Mouse (Mus musculus) neural tube, embryonic 15.5 days (tissue): Measurements from ENCODE around the gene Med12l. TPM values are rescaled to one million over a fixed set of nuclear protein-coding genes. Genes with fewer than 3 reads are reported as not detected.

Experiments
- ATAC-seq: fragments of 200-750 bp; cut with Nextera tagmentation; 2 replicates; pipeline ENCODE4 v1.8.0; 2017; ENCODE audit warnings: mild to moderate bottlenecking, moderate TSS enrichment, moderate library complexity; ENCODE audit not compliant: low FRiP score
- H3K27ac ChIP-seq: fragments of 300-500 bp; sonication (generic); replicated peaks from 2 replicates; pipeline ENCODE4 v1.5.1; 2015; ENCODE audit warnings: mild to moderate bottlenecking, inconsistent platforms
- H3K27me3 ChIP-seq: fragments of 300-500 bp; sonication (generic); replicated peaks from 2 replicates; pipeline ENCODE4 v1.6.1; 2015; ENCODE audit warnings: inconsistent platforms
- H3K36me3 ChIP-seq: fragments of 300-500 bp; sonication (generic); 2 replicates; pipeline ENCODE4 v1.6.1; 2015; ENCODE audit warnings: inconsistent platforms
- H3K4me1 ChIP-seq: fragments of 300-500 bp; sonication (generic); 2 replicates; pipeline ENCODE4 v1.6.1; 2015; ENCODE audit warnings: inconsistent platforms
- H3K4me2 ChIP-seq: fragments of 300-500 bp; sonication (generic); 2 replicates; pipeline ENCODE4 v1.6.1; 2015; ENCODE audit warnings: inconsistent platforms, mild to moderate bottlenecking, moderate library complexity
- H3K4me3 ChIP-seq: fragments of 300-500 bp; sonication (generic); replicated peaks from 2 replicates; pipeline ENCODE4 v1.5.1; 2015; ENCODE audit warnings: mild to moderate bottlenecking, inconsistent platforms
- H3K9ac ChIP-seq: fragments of 300-500 bp; sonication (generic); replicated peaks from 2 replicates; pipeline ENCODE4 v1.6.1; 2015; ENCODE audit warnings: mild to moderate bottlenecking, inconsistent platforms
- H3K9me3 ChIP-seq: fragments of 300-500 bp; sonication (generic); replicated peaks from 2 replicates; pipeline ENCODE4 v1.6.1; 2016; ENCODE audit warnings: inconsistent platforms
- WGBS: fragments of 180-500 bp; shearing (Covaris S2); methylation state at CpG from one replicate; pipeline ENCODE4 v1.1.7; 2015; ENCODE audit warnings: mixed read lengths; 5-methylcytosine and 5-hydroxymethylcytosine counted together
- polyA plus RNA-seq: library from polyadenylated mRNA; unstranded; fragments of >200 nt; fragmentation: Nextera tagmentation; extraction: Ambion mirVana; gene quantifications from 2 replicates; pipeline ENCODE4 v1.2.1, GENCODE M21; 2015

Gene Med12l
- polyA plus RNA-seq, 1 experiment from 2014 or later: 4.8 TPM

- no peaks in the 10 kb centered on the region for H3K36me3 ChIP-seq
- H3K9me3 ChIP-seq: no peaks in the 10 kb centered on the region
- no peak for ATAC-seq
- H3K9ac ChIP-seq: no peak overlapping the region
- WGBS: 76% methylated on average over 6 of the region's 6 CpGs
- no peaks in the 10 kb centered on the region for H3K27me3 ChIP-seq
- no peak overlapping the region for H3K27ac ChIP-seq
- H3K4me1 ChIP-seq: no peaks in the 10 kb centered on the region
- H3K4me2 ChIP-seq: no peak overlapping the region
- no peak overlapping the region for H3K4me3 ChIP-seq
Observed at GRCm38 (mm10) chr3:59174426-59175154, 169.0 kb downstream of the Med12l start.

DNA sequence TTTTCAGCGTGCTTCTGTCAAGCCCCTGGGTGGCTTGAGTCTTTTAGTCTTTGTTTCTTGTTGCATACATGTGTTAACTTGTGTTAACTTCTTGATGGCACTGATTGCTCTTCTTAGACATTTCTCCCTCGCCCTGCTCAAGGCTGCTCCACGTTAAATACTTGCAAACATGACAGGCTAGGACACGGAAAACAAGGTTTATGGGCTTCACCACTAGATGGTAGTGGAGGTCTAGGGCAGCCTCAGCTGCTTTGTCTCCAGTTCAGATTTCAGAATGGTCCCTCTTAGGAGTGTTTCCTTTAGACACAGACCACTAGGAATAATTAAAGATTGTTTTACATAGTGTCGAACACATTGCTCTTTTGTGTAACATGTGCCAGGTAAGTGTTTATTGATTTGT, 169.6 kb downstream of the Med12l start:
- Histone ChIP-seq H3K36me3 (no peaks in the 10 kb centered on the region), H3K27me3 (no peaks in the 10 kb centered on the region), H3K4me2 (no peak overlapping the region), H3K4me1 (no peaks in the 10 kb centered on the region), H3K9ac (no peak overlapping the region), H3K27ac (no peak overlapping the region), H3K4me3 (no peak overlapping the region), H3K9me3 (no peaks in the 10 kb centered on the region)
- WGBS: 32% methylated on average over 5 of the region's 5 CpGs
- ATAC-seq: peak; percentile 83

- Histone ChIP-seq H3K27me3 (no peaks in the 10 kb centered on the region), H3K36me3 (no peaks in the 10 kb centered on the region), H3K9me3 (no peaks in the 10 kb centered on the region), H3K27ac (no peak overlapping the region), H3K4me3 (no peak overlapping the region), H3K4me1 (no peaks in the 10 kb centered on the region), H3K9ac (no peak overlapping the region), H3K4me2 (no peak overlapping the region)
- no peak for ATAC-seq
- WGBS: 82% methylated on average over 5 of the region's 5 CpGs
Observed at GRCm38 (mm10) chr3:59176871-59177270, 171.2 kb downstream of the Med12l start.

- 66% methylated on average over 5 of the region's 5 CpGs for WGBS
- no peak for ATAC-seq
Observed at GRCm38 (mm10) chr3:59181134-59181533, 175.5 kb downstream of the Med12l start.

DNA sequence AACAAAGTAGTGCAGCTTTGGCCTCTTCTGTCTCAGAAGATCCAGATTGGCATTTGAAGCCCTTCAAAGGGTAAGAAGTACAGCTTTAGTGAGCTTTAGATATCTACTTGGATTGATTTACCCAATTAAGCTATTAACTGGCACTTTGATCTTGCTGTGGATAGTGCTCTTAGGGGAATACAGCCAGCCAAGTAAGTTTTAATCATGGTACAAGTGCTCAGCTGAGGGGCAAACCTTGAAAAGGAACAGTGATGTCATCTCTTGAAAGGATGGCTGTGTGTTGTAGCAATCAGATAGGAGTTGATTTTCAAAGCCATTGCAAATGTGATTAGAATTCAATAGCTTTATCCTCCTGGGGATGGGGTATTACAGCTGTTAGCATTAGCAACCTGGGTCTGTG, 176.5 kb downstream of the Med12l start:
- H3K9me3 ChIP-seq: no peaks in the 10 kb centered on the region
- no peak overlapping the region for H3K9ac ChIP-seq
- no peak overlapping the region for H3K4me2 ChIP-seq
- H3K27ac ChIP-seq: no peak overlapping the region
- ATAC-seq: no peak
- H3K36me3 ChIP-seq: no peaks in the 10 kb centered on the region
- H3K4me3 ChIP-seq: no peak overlapping the region
- no peaks in the 10 kb centered on the region for H3K27me3 ChIP-seq
- H3K4me1 ChIP-seq: no peaks in the 10 kb centered on the region

More at GRCm38 (mm10) chr3:59181134-59181533, 175.5 kb downstream of the Med12l start:
- H3K4me1 ChIP-seq: no peaks in the 10 kb centered on the region
- H3K27me3 ChIP-seq: no peaks in the 10 kb centered on the region
- H3K9me3 ChIP-seq: no peaks in the 10 kb centered on the region
- H3K4me3 ChIP-seq: no peak overlapping the region
- no peak overlapping the region for H3K4me2 ChIP-seq
- no peak overlapping the region for H3K9ac ChIP-seq
- H3K27ac ChIP-seq: no peak overlapping the region
- no peaks in the 10 kb centered on the region for H3K36me3 ChIP-seq

GRCm38 (mm10) chr3:59185662-59186061, 180.0 kb downstream of the Med12l start:
- Histone ChIP-seq H3K4me1 (no peaks in the 10 kb centered on the region), H3K27ac (no peak overlapping the region), H3K9ac (no peak overlapping the region), H3K4me3 (no peak overlapping the region), H3K9me3 (no peaks in the 10 kb centered on the region), H3K27me3 (no peaks in the 10 kb centered on the region), H3K36me3 (no peaks in the 10 kb centered on the region), H3K4me2 (no peak overlapping the region)
- 88% methylated on average over 4 of the region's 4 CpGs for WGBS
- ATAC-seq: no peak

DNA sequence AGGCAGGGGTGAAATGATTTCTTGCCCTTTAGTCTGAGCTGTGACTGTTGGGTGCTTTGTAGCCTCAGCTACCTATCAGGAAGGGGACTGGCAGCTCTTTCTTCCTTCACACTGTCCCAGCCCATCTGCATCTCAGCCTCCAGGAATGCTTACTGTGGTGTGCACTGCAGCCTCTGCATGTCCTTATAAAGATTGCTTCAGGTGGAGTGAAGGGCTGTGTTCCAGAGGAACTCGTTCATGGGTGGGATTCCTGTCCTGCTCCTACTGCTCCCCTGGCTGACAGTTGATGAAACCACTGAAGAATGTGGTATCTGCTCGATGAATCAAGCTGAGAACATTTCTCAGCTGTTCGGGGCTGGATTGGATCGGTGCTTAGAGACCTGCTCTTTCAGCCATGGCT, 181.7 kb downstream of the Med12l start:
- no peaks in the 10 kb centered on the region for H3K9me3 ChIP-seq
- no peaks in the 10 kb centered on the region for H3K27me3 ChIP-seq
- ATAC-seq: no peak
- H3K9ac ChIP-seq: no peak overlapping the region
- 92% methylated on average over 4 of the region's 4 CpGs for WGBS
- no peaks in the 10 kb centered on the region for H3K4me1 ChIP-seq
- no peaks in the 10 kb centered on the region for H3K36me3 ChIP-seq
- H3K4me2 ChIP-seq: no peak overlapping the region
- H3K27ac ChIP-seq: no peak overlapping the region
- no peak overlapping the region for H3K4me3 ChIP-seq

DNA sequence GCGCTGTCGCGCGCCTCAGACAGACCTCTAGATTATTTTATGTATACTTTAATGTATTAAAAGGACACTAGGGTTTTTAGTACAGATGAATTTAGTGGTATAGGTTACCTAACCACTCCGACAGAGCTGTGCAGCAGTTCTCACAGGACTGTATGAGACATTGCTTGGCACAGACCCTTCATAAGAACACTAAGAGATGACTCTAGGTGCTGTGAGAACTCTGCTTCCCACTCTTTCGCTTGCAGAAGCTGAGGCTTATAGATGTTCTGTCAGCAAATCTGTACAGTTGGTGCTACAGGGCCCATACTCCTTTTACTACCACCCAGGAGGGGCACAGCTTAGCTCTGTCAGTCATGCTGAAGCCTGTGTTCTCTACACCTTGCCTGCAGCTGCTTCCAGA, 186.0 kb downstream of the Med12l start:
- Histone ChIP-seq H3K27me3 (no peaks in the 10 kb centered on the region), H3K36me3 (no peaks in the 10 kb centered on the region), H3K4me3 (no peak overlapping the region), H3K4me1 (no peaks in the 10 kb centered on the region), H3K27ac (no peak overlapping the region), H3K9ac (no peak overlapping the region), H3K4me2 (no peak overlapping the region), H3K9me3 (no peaks in the 10 kb centered on the region)
- 98% methylated on average over 6 of the region's 6 CpGs for WGBS
- no peak for ATAC-seq

- H3K36me3 ChIP-seq: no peaks in the 10 kb centered on the region
- no peaks in the 10 kb centered on the region for H3K4me1 ChIP-seq
- no peak overlapping the region for H3K27ac ChIP-seq
- H3K4me2 ChIP-seq: no peak overlapping the region
- whole genome bisulfite sequencing: 97% methylated on average over 7 of the region's 7 CpGs
- no peaks in the 10 kb centered on the region for H3K27me3 ChIP-seq
- no peak for ATAC-seq
- H3K9me3 ChIP-seq: no peaks in the 10 kb centered on the region
- no peak overlapping the region for H3K9ac ChIP-seq
- H3K4me3 ChIP-seq: no peak overlapping the region
Observed at GRCm38 (mm10) chr3:59194099-59194498, 188.5 kb downstream of the Med12l start.

DNA sequence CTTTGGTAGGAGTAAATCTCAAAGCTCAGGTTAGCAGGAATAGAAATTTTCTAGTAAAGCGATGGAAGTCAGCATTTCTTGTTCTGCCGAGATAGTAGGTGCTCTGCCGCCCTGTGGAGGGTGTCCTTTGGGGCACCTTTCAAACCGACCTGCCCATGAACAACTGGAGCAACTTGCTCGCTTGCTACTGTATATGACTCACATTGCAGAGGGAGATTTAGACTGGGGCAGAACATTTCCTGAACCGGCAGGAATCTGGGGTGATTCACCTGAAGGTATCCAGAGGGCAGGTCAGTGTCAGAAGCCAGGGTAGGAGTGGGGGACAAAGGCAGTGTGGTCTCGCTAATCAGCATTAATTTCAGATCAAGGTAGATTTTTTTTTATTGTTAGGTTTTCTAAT, 189.3 kb downstream of the Med12l start, which contains the start of gene Gpr87:
Gene Gpr87 (minus strand): TSS at position 167 of the 400 bp plus-strand sequence.
- Histone ChIP-seq H3K27ac (no peak within 1 kb of the TSS), H3K4me3 (no peak within 1 kb of the TSS), H3K9ac (no peak within 1 kb of the TSS), H3K9me3 (no peaks in the 10 kb centered on the region), H3K27me3 (no peaks in the 10 kb centered on the region), H3K4me1 (no peaks in the 10 kb centered on the region), H3K36me3 (no peaks in the 10 kb centered on the region), H3K4me2 (no peak within 1 kb of the TSS)
- no peak for ATAC-seq
- WGBS: 92% methylated on average over 7 of the region's 7 CpGs

GRCm38 (mm10) chr3:59197329-59197948, 191.8 kb downstream of the Med12l start:
- H3K4me2 ChIP-seq: no peak overlapping the region
- no peak overlapping the region for H3K4me3 ChIP-seq
- no peaks in the 10 kb centered on the region for H3K36me3 ChIP-seq
- no peak overlapping the region for H3K9ac ChIP-seq
- WGBS: 81% methylated on average over 4 of the region's 4 CpGs
- ATAC-seq: no peak
- H3K27ac ChIP-seq: no peak overlapping the region
- no peaks in the 10 kb centered on the region for H3K9me3 ChIP-seq
- H3K4me1 ChIP-seq: no peaks in the 10 kb centered on the region
- no peaks in the 10 kb centered on the region for H3K27me3 ChIP-seq

- 87% methylated on average over 8 of the region's 8 CpGs for WGBS
- no peak for ATAC-seq
- no peak overlapping the region for H3K4me2 ChIP-seq
- no peak overlapping the region for H3K9ac ChIP-seq
- no peak overlapping the region for H3K27ac ChIP-seq
- H3K36me3 ChIP-seq: no peaks in the 10 kb centered on the region
- no peak overlapping the region for H3K4me3 ChIP-seq
- no peaks in the 10 kb centered on the region for H3K27me3 ChIP-seq
- no peaks in the 10 kb centered on the region for H3K4me1 ChIP-seq
- no peaks in the 10 kb centered on the region for H3K9me3 ChIP-seq
Observed at GRCm38 (mm10) chr3:59203802-59204520, 198.3 kb downstream of the Med12l start.
